In genomic region chr11:76253145-76253917, GRCm38 (mm10) we compare ENCODE assay signal across 8 mouse cellular contexts. TPM values are rescaled to one million over a fixed set of nuclear protein-coding genes. Genes with fewer than 3 reads are reported as not detected.
DNase-seq lines count a peak whose midpoint lies in the region; ATAC-seq lines count a peak whose summit lies in the region.

No protein-coding gene starts in this region.

- 40% methylated on average over 5 of the region's 5 CpGs for WGBS in embryonic facial prominence, embryonic 14.5 days
- WGBS in heart, embryonic 10.5 days: 40% methylated on average over 5 of the region's 5 CpGs
- 44% methylated on average over 5 of the region's 5 CpGs for WGBS in kidney, embryonic 15.5 days

- H3K4me2 ChIP-seq in embryonic facial prominence, embryonic 14.5 days (ENCODE audit: low read depth, low read length): no peak overlapping the region
- no peak overlapping the region for H3K4me2 ChIP-seq in kidney, embryonic 15.5 days

- peak overlapping the region; percentile 49 for H3K27ac ChIP-seq in embryonic facial prominence, embryonic 14.5 days (replicated peaks; ENCODE audit: low read depth, low read length)
- H3K27ac ChIP-seq in heart, embryonic 10.5 days: no peak overlapping the region
- 0 out of 2 replicates have a peak overlapping the region, but pooled peaks have one; percentile 6 for H3K27ac ChIP-seq in kidney, embryonic 15.5 days

- ATAC-seq in embryonic facial prominence, embryonic 14.5 days (ENCODE audit: low read depth): peak; percentile 74
- ATAC-seq in kidney, embryonic 15.5 days (replicated peaks; ENCODE audit: low FRiP score): peak; percentile 73

- H3K9me3 ChIP-seq in embryonic facial prominence, embryonic 14.5 days (ENCODE audit: control insufficient read depth, low read length): no peaks in the 10 kb centered on the region
- H3K9me3 ChIP-seq in heart, embryonic 10.5 days: no peaks in the 10 kb centered on the region
- no peaks in the 10 kb centered on the region for H3K9me3 ChIP-seq in kidney, embryonic 15.5 days (replicated peaks)

- peaks cover 47% of the 10 kb centered on the region for H3K36me3 ChIP-seq in embryonic facial prominence, embryonic 14.5 days (ENCODE audit: control insufficient read depth, insufficient read depth, low read length)
- H3K36me3 ChIP-seq in heart, embryonic 10.5 days: peaks cover 44% of the 10 kb centered on the region
- peaks cover 52% of the 10 kb centered on the region for H3K36me3 ChIP-seq in kidney, embryonic 15.5 days

- H3K9ac ChIP-seq in embryonic facial prominence, embryonic 14.5 days (ENCODE audit: low read depth, low read length): no peak overlapping the region
- no peak overlapping the region for H3K9ac ChIP-seq in kidney, embryonic 15.5 days

- H3K27me3 ChIP-seq in embryonic facial prominence, embryonic 14.5 days (replicated peaks; ENCODE audit: control insufficient read depth, insufficient read depth, low read length): no peaks in the 10 kb centered on the region
- H3K27me3 ChIP-seq in heart, embryonic 10.5 days (ENCODE audit: insufficient read depth, poor library complexity, severe bottlenecking): no peaks in the 10 kb centered on the region
- no peaks in the 10 kb centered on the region for H3K27me3 ChIP-seq in kidney, embryonic 15.5 days

- H3K4me1 ChIP-seq in embryonic facial prominence, embryonic 14.5 days (ENCODE audit: control insufficient read depth, insufficient read depth, low read length): 0 out of 2 replicates have a peak, but pooled peaks cover 11% of the 10 kb centered on the region
- peaks cover 9% of the 10 kb centered on the region; the same call in 1 of the 2 replicates for H3K4me1 ChIP-seq in heart, embryonic 10.5 days
- H3K4me1 ChIP-seq in kidney, embryonic 15.5 days: peaks cover 26% of the 10 kb centered on the region

- no peak overlapping the region for H3K4me3 ChIP-seq in embryonic facial prominence, embryonic 14.5 days (ENCODE audit: low read depth, low read length)
- no peak overlapping the region for H3K4me3 ChIP-seq in heart, embryonic 10.5 days
- H3K4me3 ChIP-seq in kidney, embryonic 15.5 days (replicated peaks): no peak overlapping the region

- peak; percentile 82 for DNase-seq in 416B (ENCODE audit: low read depth)
- DNase-seq in adrenal gland, postnatal 25 days: peak; percentile 87
- peak; percentile 91 for DNase-seq in embryonic facial prominence, embryonic 14.5 days (ENCODE audit: low spot score)
- peak; percentile 86 for DNase-seq in heart, embryonic 10.5 days (ENCODE audit: low spot score)
- peak; percentile 79 for DNase-seq in liver
- DNase-seq in naive thymus-derived CD4-positive, alpha-beta T cell, adult 2 months (ENCODE audit: low read depth): peak; percentile 89
- peak; percentile 77 to 87 for DNase-seq in spleen, postnatal 4 days (ENCODE audit: low spot score in 2 of 2)

RNA-seq across cellular contexts. Expression of gene Glod4, which starts 9.8 kb away (rescaled TPM):
- total RNA-seq in adrenal gland, postnatal 25 days (2021): 94.1 and 99.7 TPM in 2 replicates
- polyA plus RNA-seq in embryonic facial prominence, embryonic 14.5 days (2014; fragmentation: Nextera tagmentation; extraction: Ambion mirVana): 129 and 133 TPM in 2 replicates
- 126 and 135 TPM in 2 replicates for polyA plus RNA-seq in heart, embryonic 10.5 days (2016; fragmentation: Nextera tagmentation; extraction: Ambion mirVana)
- 141 and 144 TPM in 2 replicates for polyA plus RNA-seq in kidney, embryonic 15.5 days (2015; fragmentation: Nextera tagmentation; extraction: Ambion mirVana)

RNA-seq across cellular contexts. Expression of gene Mrm3, which starts 9.8 kb away (rescaled TPM):
- 17.8 and 18.6 TPM in 2 replicates for total RNA-seq in adrenal gland, postnatal 25 days (2021)
- polyA plus RNA-seq in embryonic facial prominence, embryonic 14.5 days (2014; fragmentation: Nextera tagmentation; extraction: Ambion mirVana): 21.1 and 23.8 TPM in 2 replicates
- 27.8 and 29.1 TPM in 2 replicates for polyA plus RNA-seq in heart, embryonic 10.5 days (2016; fragmentation: Nextera tagmentation; extraction: Ambion mirVana)
- 25.7 and 26.3 TPM in 2 replicates for polyA plus RNA-seq in kidney, embryonic 15.5 days (2015; fragmentation: Nextera tagmentation; extraction: Ambion mirVana)

RNA-seq across cellular contexts. Expression of gene Gemin4, which starts 35.9 kb away (rescaled TPM):
- total RNA-seq in adrenal gland, postnatal 25 days (2021): 6.9 and 9.8 TPM in 2 replicates
- polyA plus RNA-seq in embryonic facial prominence, embryonic 14.5 days (2014; fragmentation: Nextera tagmentation; extraction: Ambion mirVana): 22.3 and 30.4 TPM in 2 replicates
- polyA plus RNA-seq in heart, embryonic 10.5 days (2016; fragmentation: Nextera tagmentation; extraction: Ambion mirVana): 40.0 and 42.1 TPM in 2 replicates
- polyA plus RNA-seq in kidney, embryonic 15.5 days (2015; fragmentation: Nextera tagmentation; extraction: Ambion mirVana): 28.3 and 37.7 TPM in 2 replicates

RNA-seq across cellular contexts. Expression of gene Dbil5, which starts 35.9 kb away (rescaled TPM):
- total RNA-seq in adrenal gland, postnatal 25 days (2021): 1.2 TPM in 1 of 2 replicates, not detected in the other
- 0.79 and 0.96 TPM in 2 replicates for polyA plus RNA-seq in embryonic facial prominence, embryonic 14.5 days (2014; fragmentation: Nextera tagmentation; extraction: Ambion mirVana)
- 0.80 and 1.1 TPM in 2 replicates for polyA plus RNA-seq in heart, embryonic 10.5 days (2016; fragmentation: Nextera tagmentation; extraction: Ambion mirVana)
- polyA plus RNA-seq in kidney, embryonic 15.5 days (2015; fragmentation: Nextera tagmentation; extraction: Ambion mirVana): 0.97 and 1.5 TPM in 2 replicates
